ENCODE assay signal across 26 mouse cellular contexts in genomic region chr11:62053928-62054327, GRCm38 (mm10).
DNase-seq lines count a peak whose midpoint lies in the region; ATAC-seq and TF ChIP-seq lines count a peak whose summit lies in the region.
"Had no signal": no experiment of that assay in that cellular context is flagged by ENCODE, and none has a peak within 500 bp of the region (broad histone marks: within the 10 kb centered on the region; RNA-seq: fewer than 3 reads in every experiment).

No protein-coding gene starts in this region.

- no peak overlapping the region for H3K4me3 ChIP-seq in forebrain, embryonic 11.5 days (ENCODE audit: low read depth, low read length)
- no peak overlapping the region for H3K4me3 ChIP-seq in forebrain, postnatal 0 days (ENCODE audit: low read depth, low read length)
- H3K4me3 ChIP-seq in midbrain, embryonic 11.5 days (ENCODE audit: low read depth, low read length) = no peak overlapping the region
- no peak overlapping the region for H3K4me3 ChIP-seq in midbrain, postnatal 0 days (ENCODE audit: low read depth, low read length)
- no peak overlapping the region for H3K4me3 ChIP-seq in forebrain, embryonic 12.5 days (replicated peaks)
- no peak overlapping the region for H3K4me3 ChIP-seq in midbrain, embryonic 13.5 days (replicated peaks)
- H3K4me3 ChIP-seq: heart, embryonic 12.5 days; hindbrain, embryonic 15.5 days; limb, embryonic 15.5 days; megakaryocyte, embryonic 14.5 days; myocyte; neural tube, embryonic 15.5 days had no signal

- ATAC-seq in forebrain, embryonic 11.5 days (replicated peaks; ENCODE audit: low FRiP score) = peak; percentile 83
- ATAC-seq in forebrain, postnatal 0 days = no peak
- peak; percentile 84 for ATAC-seq in midbrain, embryonic 11.5 days (ENCODE audit: low FRiP score)
- no peak for ATAC-seq in midbrain, postnatal 0 days (ENCODE audit: low FRiP score)
- 0 out of 2 replicates have a peak, but pooled peaks have one; percentile 23 for ATAC-seq in forebrain, embryonic 12.5 days (ENCODE audit: low FRiP score)
- ATAC-seq in midbrain, embryonic 13.5 days = peak; percentile 81
- ATAC-seq: intestine, embryonic 16.5 days had no signal

- no peak overlapping the region; the same call in 1 of the 2 replicates for H3K9ac ChIP-seq in forebrain, embryonic 11.5 days (ENCODE audit: low read length)
- no peak overlapping the region for H3K9ac ChIP-seq in forebrain, postnatal 0 days
- no peak overlapping the region for H3K9ac ChIP-seq in midbrain, embryonic 11.5 days (ENCODE audit: low read length)
- no peak overlapping the region for H3K9ac ChIP-seq in midbrain, postnatal 0 days (replicated peaks; ENCODE audit: low read length, poor library complexity, severe bottlenecking)
- no peak overlapping the region for H3K9ac ChIP-seq in forebrain, embryonic 12.5 days
- H3K9ac ChIP-seq in midbrain, embryonic 13.5 days (replicated peaks) = no peak overlapping the region
- H3K9ac ChIP-seq: heart, embryonic 12.5 days; hindbrain, embryonic 15.5 days; limb, embryonic 15.5 days; liver, embryonic 14.5 days; lung, embryonic 14.5 days; neural tube, embryonic 15.5 days had no signal

- H3K9me3 ChIP-seq in forebrain, embryonic 11.5 days (ENCODE audit: control insufficient read depth, low read length) = no peaks in the 10 kb centered on the region
- no peaks in the 10 kb centered on the region for H3K9me3 ChIP-seq in forebrain, postnatal 0 days (ENCODE audit: low read length)
- H3K9me3 ChIP-seq in midbrain, embryonic 11.5 days (ENCODE audit: control insufficient read depth, low read length) = no peaks in the 10 kb centered on the region
- no peaks in the 10 kb centered on the region for H3K9me3 ChIP-seq in midbrain, postnatal 0 days (ENCODE audit: low read length)
- H3K9me3 ChIP-seq in forebrain, embryonic 12.5 days = no peaks in the 10 kb centered on the region
- no peaks in the 10 kb centered on the region for H3K9me3 ChIP-seq in midbrain, embryonic 13.5 days
- H3K9me3 ChIP-seq: hindbrain, embryonic 15.5 days; limb, embryonic 15.5 days; megakaryocyte, embryonic 14.5 days; neural tube, embryonic 15.5 days had no signal

- 20% methylated on average over 9 of the region's 9 CpGs for WGBS in forebrain, embryonic 11.5 days
- 16% methylated on average over 9 of the region's 9 CpGs for WGBS in forebrain, postnatal 0 days
- 21% methylated on average over 9 of the region's 9 CpGs for WGBS in midbrain, embryonic 11.5 days
- WGBS in midbrain, postnatal 0 days = 9% methylated on average over 9 of the region's 9 CpGs
- WGBS in forebrain, embryonic 12.5 days = 10% methylated on average over 9 of the region's 9 CpGs
- 9% methylated on average over 9 of the region's 9 CpGs for WGBS in midbrain, embryonic 13.5 days

- peak overlapping the region; percentile 46; the same call in 1 of the 2 replicates for H3K27ac ChIP-seq in forebrain, embryonic 11.5 days (ENCODE audit: low read depth, low read length)
- H3K27ac ChIP-seq in forebrain, postnatal 0 days (ENCODE audit: low read depth, low read length) = no peak overlapping the region
- no peak overlapping the region for H3K27ac ChIP-seq in midbrain, embryonic 11.5 days (ENCODE audit: low read depth, low read length)
- no peak overlapping the region for H3K27ac ChIP-seq in midbrain, postnatal 0 days (ENCODE audit: low read depth, low read length)
- H3K27ac ChIP-seq in forebrain, embryonic 12.5 days = 0 out of 2 replicates have a peak overlapping the region, but pooled peaks have one; percentile 56
- H3K27ac ChIP-seq in midbrain, embryonic 13.5 days = no peak overlapping the region
- H3K27ac ChIP-seq: hindbrain, embryonic 15.5 days; limb, embryonic 15.5 days; liver, embryonic 14.5 days; neural tube, embryonic 15.5 days had no signal

- no peak for TF ChIP-seq CTCF in forebrain, postnatal 0 days (IDR thresholded peaks at IDR 0.05; ENCODE audit: low read depth)
- TF ChIP-seq CTCF in midbrain, postnatal 0 days (IDR thresholded peaks at IDR 0.05) = no peak

- no peaks in the 10 kb centered on the region; the same call in 1 of the 2 replicates for H3K27me3 ChIP-seq in forebrain, embryonic 11.5 days (ENCODE audit: control insufficient read depth, insufficient read depth, low read length)
- H3K27me3 ChIP-seq in forebrain, postnatal 0 days (ENCODE audit: insufficient read depth, low read length) = no peaks in the 10 kb centered on the region
- H3K27me3 ChIP-seq in midbrain, embryonic 11.5 days (ENCODE audit: control insufficient read depth, insufficient read depth, low read length) = peaks cover 6% of the 10 kb centered on the region
- no peaks in the 10 kb centered on the region for H3K27me3 ChIP-seq in midbrain, postnatal 0 days (ENCODE audit: insufficient read depth, low read length)
- peaks cover 5% of the 10 kb centered on the region; the same call in 1 of the 2 replicates for H3K27me3 ChIP-seq in forebrain, embryonic 12.5 days
- peaks cover 20% of the 10 kb centered on the region for H3K27me3 ChIP-seq in midbrain, embryonic 13.5 days
- H3K27me3 ChIP-seq: heart, embryonic 12.5 days; hindbrain, embryonic 15.5 days; limb, embryonic 15.5 days; megakaryocyte, embryonic 14.5 days; neural tube, embryonic 15.5 days had no signal

- DNase-seq in forebrain, embryonic 11.5 days (ENCODE audit: low spot score) = peak; percentile 69
- no peak for DNase-seq in forebrain, postnatal 0 days
- DNase-seq in midbrain, embryonic 11.5 days (ENCODE audit: low spot score, missing footprints) = peak; percentile 88
- DNase-seq in midbrain, postnatal 0 days (ENCODE audit: low spot score) = no peak
- DNase-seq in left cerebral cortex, adult 9 months (ENCODE audit: low spot score in 2 of 2) = no peak
- no peak for DNase-seq in ovary, postnatal 36 days (ENCODE audit: low spot score)
- DNase-seq: adrenal gland, postnatal 36 days; cerebellum, adult 11-12 months; cerebellum, postnatal 10 days; gastrocnemius, postnatal 10 days; heart, postnatal 10 days; kidney, adult 9 months; kidney, postnatal 14 days; lung, embryonic 14.5 days; thymus, adult 18-20 months; thymus, postnatal 36 days had no signal

- H3K36me3 ChIP-seq in forebrain, embryonic 11.5 days (ENCODE audit: control insufficient read depth, insufficient read depth, low read length) = no peaks in the 10 kb centered on the region
- no peaks in the 10 kb centered on the region for H3K36me3 ChIP-seq in forebrain, postnatal 0 days (ENCODE audit: insufficient read depth)
- H3K36me3 ChIP-seq in midbrain, embryonic 11.5 days (ENCODE audit: control insufficient read depth, insufficient read depth, low read length) = no peaks in the 10 kb centered on the region
- H3K36me3 ChIP-seq in midbrain, postnatal 0 days (ENCODE audit: insufficient read depth, low read length) = no peaks in the 10 kb centered on the region
- H3K36me3 ChIP-seq in forebrain, embryonic 12.5 days (replicated peaks) = no peaks in the 10 kb centered on the region
- no peaks in the 10 kb centered on the region for H3K36me3 ChIP-seq in midbrain, embryonic 13.5 days
- H3K36me3 ChIP-seq: heart, embryonic 12.5 days; hindbrain, embryonic 15.5 days; limb, embryonic 15.5 days; neural tube, embryonic 15.5 days had no signal

- peaks cover 7% of the 10 kb centered on the region; the same call in 1 of the 2 replicates for H3K4me1 ChIP-seq in forebrain, embryonic 11.5 days (replicated peaks; ENCODE audit: control insufficient read depth, insufficient read depth, low read length)
- no peaks in the 10 kb centered on the region for H3K4me1 ChIP-seq in forebrain, postnatal 0 days (ENCODE audit: insufficient read depth)
- H3K4me1 ChIP-seq in midbrain, embryonic 11.5 days (ENCODE audit: control insufficient read depth, insufficient read depth, low read length) = peaks cover 10% of the 10 kb centered on the region
- no peaks in the 10 kb centered on the region for H3K4me1 ChIP-seq in midbrain, postnatal 0 days (ENCODE audit: insufficient read depth, low read length)
- H3K4me1 ChIP-seq in forebrain, embryonic 12.5 days = peaks cover 9% of the 10 kb centered on the region
- peaks cover 12% of the 10 kb centered on the region; the same call in 1 of the 2 replicates for H3K4me1 ChIP-seq in midbrain, embryonic 13.5 days (replicated peaks)
- H3K4me1 ChIP-seq: hindbrain, embryonic 15.5 days; limb, embryonic 15.5 days; neural tube, embryonic 15.5 days had no signal

- H3K4me2 ChIP-seq in forebrain, embryonic 11.5 days (ENCODE audit: low read depth, low read length, severe bottlenecking) = no peak overlapping the region
- no peak overlapping the region for H3K4me2 ChIP-seq in forebrain, postnatal 0 days (ENCODE audit: low read depth)
- no peak overlapping the region for H3K4me2 ChIP-seq in midbrain, embryonic 11.5 days
- no peak overlapping the region for H3K4me2 ChIP-seq in midbrain, postnatal 0 days (ENCODE audit: low read depth, low read length, poor library complexity, severe bottlenecking)
- H3K4me2 ChIP-seq in forebrain, embryonic 12.5 days = peak overlapping the region; percentile 6; the same call in 1 of the 2 replicates
- no peak overlapping the region; the same call in 1 of the 2 replicates for H3K4me2 ChIP-seq in midbrain, embryonic 13.5 days (replicated peaks)
- H3K4me2 ChIP-seq: heart, embryonic 12.5 days; hindbrain, embryonic 15.5 days; limb, embryonic 15.5 days; lung, embryonic 14.5 days; neural tube, embryonic 15.5 days had no signal

Comparison
In these comparisons a context has a peak if more than half of its experiments do, and no peak if none do; other contexts are left out.
1. ATAC-seq: peak in forebrain, embryonic 11.5 days (single experiment), midbrain, embryonic 11.5 days (single experiment), forebrain, embryonic 12.5 days (single experiment) and midbrain, embryonic 13.5 days (single experiment); none in forebrain, postnatal 0 days (single experiment) and midbrain, postnatal 0 days (single experiment).
2. DNase-seq: peak in forebrain, embryonic 11.5 days (single experiment) and midbrain, embryonic 11.5 days (single experiment); none in forebrain, postnatal 0 days (single experiment), midbrain, postnatal 0 days (single experiment), left cerebral cortex, adult 9 months (0 of 2) and ovary, postnatal 36 days (single experiment).
3. H3K27ac ChIP-seq: peak in forebrain, embryonic 11.5 days (single experiment) and forebrain, embryonic 12.5 days (single experiment); none in forebrain, postnatal 0 days (single experiment), midbrain, embryonic 11.5 days (single experiment), midbrain, postnatal 0 days (single experiment) and midbrain, embryonic 13.5 days (single experiment).